Mouse (Mus musculus) stomach, embryonic 15.5 days (tissue): Measurements from ENCODE around the gene Cnot6. TPM values are rescaled to one million over a fixed set of nuclear protein-coding genes. Genes with fewer than 3 reads are reported as not detected.

ENCODE experiments used
- ATAC-seq: fragments of 200-750 bp; cut with Nextera tagmentation; 2 replicates; pipeline ENCODE4 v1.8.0; 2017; ENCODE audit warnings: low read depth, moderate number of reproducible peaks, moderate TSS enrichment; ENCODE audit not compliant: insufficient read depth, low FRiP score
- H3K27ac ChIP-seq: fragments of 300-500 bp; sonication (generic); 2 replicates; pipeline ENCODE4 v1.5.1; 2015; ENCODE audit warnings: mild to moderate bottlenecking, inconsistent platforms
- H3K27me3 ChIP-seq: fragments of 300-500 bp; sonication (generic); replicated peaks from 2 replicates; pipeline ENCODE4 v1.6.1; 2015; ENCODE audit warnings: inconsistent platforms
- H3K36me3 ChIP-seq: fragments of 300-500 bp; sonication (generic); 2 replicates; pipeline ENCODE4 v1.6.1; 2015; ENCODE audit warnings: inconsistent platforms
- H3K4me1 ChIP-seq: fragments of 300-500 bp; sonication (generic); 2 replicates; pipeline ENCODE4 v1.6.1; 2015; ENCODE audit warnings: inconsistent platforms
- H3K4me2 ChIP-seq: fragments of 300-500 bp; sonication (generic); 2 replicates; pipeline ENCODE4 v1.6.1; 2015; ENCODE audit warnings: mild to moderate bottlenecking, inconsistent platforms
- H3K4me3 ChIP-seq: fragments of 300-500 bp; sonication (generic); replicated peaks from 2 replicates; pipeline ENCODE4 v1.5.1; 2015; ENCODE audit warnings: inconsistent platforms
- H3K9ac ChIP-seq: fragments of 300-500 bp; sonication (generic); 2 replicates; pipeline ENCODE4 v1.6.1; 2015; ENCODE audit warnings: inconsistent platforms
- H3K9me3 ChIP-seq: fragments of 300-500 bp; sonication (generic); 2 replicates; pipeline ENCODE4 v1.6.1; 2016; ENCODE audit warnings: inconsistent platforms
- WGBS: fragments of 180-500 bp; shearing (Covaris S2); methylation state at CpG from one replicate; pipeline ENCODE4 v1.1.7; 2015; 5-methylcytosine and 5-hydroxymethylcytosine counted together
- polyA plus RNA-seq: library from polyadenylated mRNA; unstranded; fragments of >200 nt; fragmentation: Nextera tagmentation; extraction: Ambion mirVana; gene quantifications from 2 replicates; pipeline ENCODE4 v1.2.1, GENCODE M21; 2015

Cnot6 gene
- polyA plus RNA-seq, 1 experiment from 2014 or later, result 49.2 TPM

DNA sequence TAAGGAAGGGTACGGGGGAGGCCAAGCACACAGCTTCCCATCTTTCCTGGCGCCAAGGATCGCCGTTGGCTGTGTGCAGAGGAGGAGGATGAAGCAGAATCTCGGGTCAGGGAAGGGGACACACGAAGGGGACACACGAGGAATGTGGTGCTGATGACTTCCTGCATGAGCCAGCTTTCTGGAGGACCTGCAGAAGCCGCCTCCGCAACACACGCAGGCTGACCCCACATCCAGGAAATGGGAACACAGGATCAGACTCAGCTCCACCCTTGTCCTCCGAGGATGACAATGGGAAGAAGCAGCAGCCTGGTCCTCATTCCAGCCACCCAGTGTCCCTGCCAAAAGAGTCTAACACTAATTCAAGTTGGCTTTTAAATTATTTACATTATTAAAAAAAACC is 22.2 kb upstream of the Cnot6 start:
- Histone ChIP-seq H3K36me3 (no peaks in the 10 kb centered on the region), H3K4me3 (no peak overlapping the region), H3K27ac (no peak overlapping the region), H3K27me3 (no peaks in the 10 kb centered on the region), H3K4me2 (no peak overlapping the region), H3K9ac (no peak overlapping the region), H3K4me1 (no peaks in the 10 kb centered on the region), H3K9me3 (no peaks in the 10 kb centered on the region)
- WGBS, result 76% methylated on average over 11 of the region's 11 CpGs
- no peak for ATAC-seq

DNA sequence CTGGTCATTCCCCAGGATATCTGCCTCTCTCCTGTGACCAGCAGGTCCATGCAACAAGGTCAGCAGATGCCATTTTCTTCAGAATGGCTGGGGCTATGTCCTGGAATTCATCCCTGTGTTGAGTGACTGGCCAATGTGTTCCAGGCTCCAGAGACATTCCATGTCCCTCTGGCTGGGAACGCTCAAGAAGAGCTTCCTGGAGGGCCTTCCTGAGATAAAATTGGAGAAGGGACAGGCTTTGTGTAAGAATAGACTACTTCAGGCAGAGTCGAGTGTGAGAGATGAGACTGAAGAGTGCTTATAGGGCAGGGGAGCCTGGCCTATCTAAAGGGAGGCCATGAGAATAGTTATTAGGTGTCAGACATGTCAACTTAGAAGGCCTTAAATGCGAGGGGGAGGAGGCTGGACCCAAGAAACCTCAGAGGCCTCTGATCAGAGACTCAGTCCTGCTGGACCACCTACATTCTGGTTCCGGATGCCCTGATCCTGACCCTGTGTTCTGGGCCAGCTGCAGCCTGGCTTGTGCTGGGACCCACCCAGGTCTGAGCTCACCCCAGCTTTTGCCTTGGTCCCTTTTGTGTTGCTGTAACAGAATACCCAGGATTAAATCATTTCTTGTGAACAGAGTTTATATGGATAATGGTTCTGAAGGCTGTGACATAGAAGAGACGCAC is 17.9 kb upstream of the Cnot6 start:
- Histone ChIP-seq H3K9ac (no peak overlapping the region), H3K27me3 (no peaks in the 10 kb centered on the region), H3K36me3 (no peaks in the 10 kb centered on the region), H3K4me1 (no peaks in the 10 kb centered on the region), H3K4me2 (no peak overlapping the region), H3K4me3 (no peak overlapping the region), H3K27ac (no peak overlapping the region), H3K9me3 (no peaks in the 10 kb centered on the region)
- WGBS, result 85% methylated on average over 5 of the region's 5 CpGs
- ATAC-seq, result no peak

DNA sequence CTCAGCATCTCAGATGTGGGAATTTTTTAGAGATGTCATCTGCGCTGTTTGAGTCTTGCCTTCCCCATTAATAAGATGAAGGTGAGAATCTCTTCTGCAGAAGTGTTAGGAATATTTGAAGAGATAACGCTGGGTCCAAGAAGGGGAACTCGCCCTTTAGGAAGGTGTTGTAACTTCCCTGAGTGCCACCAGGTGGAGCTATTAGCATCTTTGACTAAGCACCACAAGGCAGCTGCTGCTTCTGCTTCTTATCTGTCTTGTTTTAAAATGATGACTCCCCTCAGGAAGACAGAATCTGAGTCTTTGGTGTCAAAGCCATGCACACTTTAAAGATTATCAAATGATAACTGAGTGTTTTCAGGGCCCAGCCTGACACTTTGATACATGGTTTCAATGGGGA is 15.4 kb upstream of the Cnot6 start:
- no peaks in the 10 kb centered on the region for H3K36me3 ChIP-seq
- no peak overlapping the region for H3K27ac ChIP-seq
- no peak overlapping the region for H3K4me3 ChIP-seq
- no peaks in the 10 kb centered on the region for H3K4me1 ChIP-seq
- 9% methylated on average over 3 of the region's 3 CpGs for WGBS
- H3K9me3 ChIP-seq, result no peaks in the 10 kb centered on the region
- no peak for ATAC-seq
- no peaks in the 10 kb centered on the region for H3K27me3 ChIP-seq
- H3K4me2 ChIP-seq, result no peak overlapping the region
- no peak overlapping the region for H3K9ac ChIP-seq

DNA sequence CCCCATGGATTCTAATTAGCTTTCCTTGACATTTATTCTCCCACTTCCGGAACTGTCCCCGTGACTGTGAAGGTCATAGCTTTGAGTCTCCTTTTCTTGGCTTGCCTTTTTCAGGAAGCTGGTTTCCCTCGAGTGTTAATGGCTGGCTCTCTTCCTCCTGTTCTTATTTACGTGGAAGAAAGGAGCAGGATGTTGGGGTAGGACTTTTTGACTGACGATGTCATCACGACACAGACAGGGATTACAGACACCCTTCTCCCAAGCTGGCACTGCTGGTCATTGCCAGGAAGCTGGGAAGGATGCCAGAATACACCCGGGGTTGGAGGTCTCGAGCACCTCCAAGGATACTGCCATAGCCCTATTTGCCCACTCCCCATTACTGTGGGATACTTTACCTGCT is 14.3 kb upstream of the Cnot6 start:
- Histone ChIP-seq H3K4me2 (no peak overlapping the region), H3K4me1 (no peaks in the 10 kb centered on the region), H3K4me3 (no peak overlapping the region), H3K9ac (no peak overlapping the region), H3K27me3 (no peaks in the 10 kb centered on the region), H3K36me3 (no peaks in the 10 kb centered on the region), H3K27ac (no peak overlapping the region), H3K9me3 (no peaks in the 10 kb centered on the region)
- WGBS, result 70% methylated on average over 8 of the region's 8 CpGs
- no peak for ATAC-seq

DNA sequence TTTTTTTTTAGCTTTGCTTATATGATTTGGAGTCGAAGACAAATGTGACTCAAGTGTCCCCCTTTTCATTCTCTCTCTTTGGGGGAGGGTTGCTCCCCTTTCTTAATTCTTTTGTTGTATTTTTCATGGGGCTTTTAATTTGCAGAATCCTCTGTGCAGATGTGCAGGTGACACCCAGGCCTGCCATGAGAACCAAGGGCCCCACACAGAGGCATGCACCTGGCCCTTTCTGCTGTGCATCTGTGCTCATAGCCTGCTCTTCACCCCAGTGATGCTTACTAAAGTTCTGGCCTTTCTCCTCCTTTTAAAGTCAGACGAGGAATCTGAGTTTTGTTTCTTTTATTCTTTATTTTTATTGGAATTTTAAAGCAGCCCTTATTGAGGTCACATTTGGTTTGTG is 12.2 kb upstream of the Cnot6 start:
- ATAC-seq, result no peak
- Histone ChIP-seq H3K4me3 (no peak overlapping the region), H3K27ac (no peak overlapping the region), H3K36me3 (no peaks in the 10 kb centered on the region), H3K4me1 (no peaks in the 10 kb centered on the region), H3K9me3 (no peaks in the 10 kb centered on the region), H3K4me2 (no peak overlapping the region), H3K9ac (no peak overlapping the region), H3K27me3 (no peaks in the 10 kb centered on the region)
- WGBS, result 70% methylated on average over 2 of the region's 2 CpGs

DNA sequence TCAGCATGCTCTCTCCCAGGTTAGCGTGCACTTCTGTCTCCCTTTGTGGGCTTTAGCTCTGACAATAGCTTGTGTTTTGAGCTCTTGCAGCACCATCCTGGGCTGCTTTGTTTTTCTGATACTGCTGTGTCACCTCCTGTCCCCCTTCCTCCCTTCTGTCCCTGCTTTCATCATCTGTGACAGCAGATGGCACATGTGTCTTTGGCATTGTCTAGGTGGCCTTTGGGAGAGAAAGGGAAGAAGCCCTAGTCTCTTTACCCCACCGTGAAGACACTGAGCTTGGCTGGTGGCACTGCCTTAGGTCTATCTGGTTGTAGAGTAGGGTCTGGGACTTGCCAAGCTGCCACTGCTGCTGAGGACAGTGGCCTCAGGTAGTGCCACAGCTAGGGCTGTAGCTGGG is 10.8 kb upstream of the Cnot6 start:
- no peaks in the 10 kb centered on the region for H3K27me3 ChIP-seq
- WGBS, result 76% methylated on average over 2 of the region's 2 CpGs
- H3K36me3 ChIP-seq, result no peaks in the 10 kb centered on the region
- H3K9me3 ChIP-seq, result no peaks in the 10 kb centered on the region
- no peak overlapping the region for H3K9ac ChIP-seq
- H3K4me2 ChIP-seq, result no peak overlapping the region
- no peaks in the 10 kb centered on the region for H3K4me1 ChIP-seq
- H3K4me3 ChIP-seq, result no peak overlapping the region
- no peak for ATAC-seq
- no peak overlapping the region for H3K27ac ChIP-seq

DNA sequence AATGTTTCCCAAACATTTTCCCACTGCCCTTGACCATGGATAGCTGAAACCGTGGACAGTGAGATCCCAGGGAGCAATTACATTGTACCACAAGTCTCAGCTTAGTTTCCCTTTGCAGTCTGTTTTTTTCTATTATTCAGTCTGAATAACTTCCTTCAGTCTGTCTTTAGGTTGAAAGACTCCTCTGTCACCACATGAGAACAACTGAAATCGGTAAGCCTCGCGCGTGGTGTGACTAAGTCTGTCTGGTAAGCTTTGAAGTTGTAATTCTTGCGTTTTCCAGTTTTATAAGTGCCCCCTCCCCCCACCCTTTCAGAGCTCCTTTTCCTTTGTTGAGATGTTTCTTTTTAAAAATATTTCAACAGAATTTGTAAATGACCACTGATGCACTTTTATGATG is 10.2 kb upstream of the Cnot6 start:
- H3K9ac ChIP-seq, result no peak overlapping the region
- H3K27me3 ChIP-seq, result no peaks in the 10 kb centered on the region
- 77% methylated on average over 6 of the region's 6 CpGs for WGBS
- H3K36me3 ChIP-seq, result no peaks in the 10 kb centered on the region
- no peaks in the 10 kb centered on the region for H3K4me1 ChIP-seq
- H3K4me2 ChIP-seq, result no peak overlapping the region
- H3K9me3 ChIP-seq, result no peaks in the 10 kb centered on the region
- no peak overlapping the region for H3K27ac ChIP-seq
- no peak overlapping the region for H3K4me3 ChIP-seq
- no peak for ATAC-seq

DNA sequence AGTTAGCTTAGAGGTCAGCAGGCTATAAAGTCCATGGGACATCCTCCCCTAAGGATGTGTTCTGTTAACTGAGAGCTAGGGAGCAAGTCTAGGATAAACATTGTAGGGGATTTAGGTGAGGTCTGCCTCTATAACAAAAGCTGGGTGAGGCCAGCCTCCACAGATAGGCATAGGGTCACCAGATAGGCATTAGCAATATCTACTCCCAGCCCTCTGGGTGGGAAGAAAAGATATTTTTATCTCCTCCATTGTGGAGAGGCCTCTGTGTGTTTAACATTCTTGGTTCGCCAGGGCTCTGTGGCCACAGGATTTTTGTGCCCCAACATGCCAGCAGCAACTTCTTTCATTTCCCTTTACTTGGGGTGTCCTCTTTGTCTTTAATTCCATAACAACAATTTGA is 8.8 kb upstream of the Cnot6 start:
- Histone ChIP-seq H3K27ac (no peak overlapping the region), H3K27me3 (no peaks in the 10 kb centered on the region), H3K4me3 (no peak overlapping the region), H3K9me3 (no peaks in the 10 kb centered on the region), H3K4me1 (no peaks in the 10 kb centered on the region), H3K36me3 (no peaks in the 10 kb centered on the region), H3K9ac (no peak overlapping the region), H3K4me2 (no peak overlapping the region)
- 72% methylated on average over 1 of the region's 1 CpGs for WGBS
- ATAC-seq, result peak; percentile 58; the same call in 1 of the 2 replicates

DNA sequence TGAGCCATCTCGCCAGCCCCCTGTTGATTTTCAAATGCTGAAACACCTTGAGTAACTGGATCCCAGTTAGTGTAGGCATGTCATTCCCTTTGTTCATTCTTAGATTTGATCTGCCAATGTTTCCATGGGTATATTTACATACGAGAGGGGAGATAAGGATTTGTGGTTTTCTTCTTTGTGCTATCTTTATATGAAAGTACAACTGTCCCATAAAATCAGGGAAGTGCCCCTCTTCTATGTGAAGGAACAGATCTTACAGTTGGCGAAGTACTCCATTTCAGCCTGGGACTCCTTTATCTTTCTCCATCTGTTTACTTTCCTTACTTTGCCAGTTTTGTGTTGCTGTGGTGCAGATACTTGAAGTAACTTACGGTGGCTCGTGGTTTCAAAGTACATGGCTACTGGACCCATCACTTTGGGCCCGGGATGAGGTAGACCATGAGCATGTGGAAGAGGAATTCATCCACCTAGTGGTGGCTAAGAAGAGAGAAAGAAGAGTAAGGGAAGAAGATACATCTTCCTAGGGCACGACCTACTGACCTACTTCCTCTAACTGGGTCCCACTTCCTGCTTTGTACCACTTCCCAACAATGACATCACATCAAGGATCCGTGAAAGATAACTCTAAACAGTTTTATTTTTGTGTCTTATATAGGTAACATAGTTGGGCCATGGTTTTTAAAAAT is 7.1 kb upstream of the Cnot6 start:
- no peak for ATAC-seq
- WGBS, result 81% methylated on average over 8 of the region's 8 CpGs

DNA sequence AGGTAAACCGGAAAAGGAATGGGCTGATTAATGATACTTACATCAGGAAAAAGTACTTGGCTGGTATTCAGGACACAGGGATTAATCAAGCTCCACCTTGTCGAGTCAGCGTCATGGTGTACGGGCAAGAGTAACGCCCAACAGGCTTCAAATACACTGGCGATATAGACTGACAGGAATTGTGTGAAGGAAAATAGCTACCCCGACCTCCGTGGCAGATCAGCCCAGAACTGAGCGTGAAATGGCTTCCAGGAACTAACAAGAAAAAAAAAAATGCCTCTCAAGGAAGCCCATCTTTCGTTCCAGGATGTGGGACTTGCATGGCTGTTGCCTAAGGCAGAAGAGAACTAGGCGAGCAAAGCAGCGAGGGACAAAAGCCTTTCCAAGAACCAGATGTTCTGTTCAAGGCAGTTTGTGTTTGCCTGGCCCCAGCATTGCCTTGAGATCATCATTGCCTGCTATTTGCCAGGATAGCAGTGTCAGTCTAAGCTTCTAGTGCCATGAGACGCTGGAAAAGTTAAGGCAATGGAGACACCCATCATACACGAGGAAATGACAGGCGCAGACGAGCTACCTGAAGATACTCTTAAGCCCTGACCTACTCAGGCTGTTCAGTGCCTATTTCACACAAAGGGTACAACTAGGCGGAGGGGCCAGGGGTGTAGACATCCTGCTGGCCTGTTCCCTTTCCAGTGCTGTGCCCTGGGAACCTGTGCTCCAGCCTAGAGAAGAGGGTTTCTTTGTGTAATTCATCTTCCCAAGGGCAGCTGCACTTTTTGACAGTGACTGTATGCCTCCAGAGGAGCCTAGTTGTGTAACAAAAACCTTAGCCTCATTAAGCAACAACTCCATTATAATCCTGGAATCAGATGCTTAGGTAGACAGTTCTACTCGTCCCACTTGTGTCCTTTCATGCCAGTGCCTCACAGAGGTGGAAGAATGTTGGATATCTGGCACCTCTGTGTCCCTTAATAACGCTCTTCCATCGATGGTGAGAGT is 1.1 kb upstream of the Cnot6 start:
- H3K4me3 ChIP-seq, result peak overlapping the region; percentile 93
- peak overlapping the region; percentile 66 for H3K4me2 ChIP-seq
- WGBS, result 31% methylated on average over 20 of the region's 20 CpGs
- peak; percentile 29; the same call in 1 of the 2 replicates for ATAC-seq
- no peaks in the 10 kb centered on the region for H3K9me3 ChIP-seq
- H3K27me3 ChIP-seq, result no peaks in the 10 kb centered on the region
- peak overlapping the region; percentile 41; the same call in 1 of the 2 replicates for H3K9ac ChIP-seq
- H3K4me1 ChIP-seq, result peaks cover 8% of the 10 kb centered on the region
- peak overlapping the region; percentile 90 for H3K27ac ChIP-seq
- H3K36me3 ChIP-seq, result no peaks in the 10 kb centered on the region

More for the DNA sequence above, 7.1 kb upstream of the Cnot6 start:
- Histone ChIP-seq H3K9me3 (no peaks in the 10 kb centered on the region), H3K27me3 (no peaks in the 10 kb centered on the region), H3K27ac (no peak overlapping the region), H3K4me1 (no peaks in the 10 kb centered on the region), H3K4me2 (no peak overlapping the region), H3K4me3 (no peak overlapping the region), H3K36me3 (no peaks in the 10 kb centered on the region), H3K9ac (no peak overlapping the region)

DNA sequence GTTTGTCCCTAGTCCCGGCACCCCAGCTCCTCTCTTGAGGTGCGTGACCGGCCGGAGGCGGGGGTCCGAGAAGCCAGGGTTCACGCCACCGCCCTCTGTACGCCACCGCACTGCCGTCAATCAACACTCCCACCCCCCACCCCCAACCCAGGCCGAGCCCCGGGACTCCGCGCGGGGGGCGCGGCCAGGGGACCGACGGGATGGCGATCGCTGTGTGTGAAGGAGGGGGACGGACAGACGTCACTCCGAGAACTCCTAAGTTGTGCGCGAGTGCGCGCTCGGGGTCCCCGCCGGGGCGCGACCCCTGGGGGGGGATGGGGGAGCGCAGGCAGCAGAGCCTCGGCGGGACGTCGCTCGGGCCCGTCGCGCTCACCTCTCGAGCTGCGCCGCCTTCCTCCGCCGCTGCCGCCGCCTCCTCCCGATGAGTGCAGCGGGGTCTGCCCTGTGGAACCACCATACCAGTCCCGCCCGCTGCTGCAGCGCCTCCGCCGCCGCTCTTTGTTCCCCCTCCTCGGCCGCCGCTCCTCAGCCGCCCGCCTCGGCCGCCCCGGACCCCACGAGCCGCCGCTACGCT is 455 bp downstream of the Cnot6 start:
- peak overlapping the region; percentile 94 for H3K27ac ChIP-seq
- H3K36me3 ChIP-seq, result no peaks in the 10 kb centered on the region
- peak overlapping the region; percentile 90 for H3K9ac ChIP-seq
- ATAC-seq, result peak; percentile 51
- peak overlapping the region; percentile 93 for H3K4me3 ChIP-seq
- under 1% methylated on average over 65 of the region's 70 CpGs for whole genome bisulfite sequencing
- H3K9me3 ChIP-seq, result no peaks in the 10 kb centered on the region
- peaks cover 8% of the 10 kb centered on the region for H3K4me1 ChIP-seq
- peak overlapping the region; percentile 53 for H3K4me2 ChIP-seq
- no peaks in the 10 kb centered on the region for H3K27me3 ChIP-seq
